Mouse (Mus musculus) liver, adult 2 months (tissue): ENCODE measurements around the gene Hsd3b7.

Experiments used
- CTCF ChIP-seq: fragments of 200-500 bp; IDR thresholded peaks from 2 replicates; pipeline ENCODE4 v1.5.1; 2011; ENCODE audit warnings: low read depth, low read length, control low read depth
- POLR2A ChIP-seq: fragments of 200-500 bp; IDR thresholded peaks from 2 replicates; pipeline ENCODE4 v1.6.1; 2011; ENCODE audit warnings: low read length, control low read depth; ENCODE audit not compliant: insufficient read depth; ENCODE audit errors: extremely low read depth

DNA sequence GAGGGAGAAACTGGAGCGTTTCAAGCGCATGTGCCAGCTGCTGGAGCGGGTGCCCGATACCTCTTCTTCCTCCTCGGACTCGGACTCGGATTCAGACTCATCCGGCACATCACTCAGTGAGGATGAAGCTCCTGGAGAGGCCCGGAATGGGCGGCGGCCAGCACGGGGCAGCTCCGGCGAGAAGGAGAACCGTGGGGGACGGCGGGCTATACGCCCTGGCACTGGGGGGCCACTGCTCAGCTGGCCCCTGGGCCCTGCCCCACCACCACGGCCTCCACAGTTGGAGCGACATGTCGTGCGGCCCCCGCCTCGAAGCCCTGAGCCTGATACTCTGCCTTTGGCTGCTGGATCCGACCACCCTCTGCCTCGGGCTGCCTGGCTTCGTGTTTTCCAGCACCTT is 48.3 kb upstream of the Hsd3b7 start:
- TF ChIP-seq CTCF (no peak), POLR2A (no peak)
